ENCODE assay signal across 16 mouse cellular contexts in the genomic region with DNA sequence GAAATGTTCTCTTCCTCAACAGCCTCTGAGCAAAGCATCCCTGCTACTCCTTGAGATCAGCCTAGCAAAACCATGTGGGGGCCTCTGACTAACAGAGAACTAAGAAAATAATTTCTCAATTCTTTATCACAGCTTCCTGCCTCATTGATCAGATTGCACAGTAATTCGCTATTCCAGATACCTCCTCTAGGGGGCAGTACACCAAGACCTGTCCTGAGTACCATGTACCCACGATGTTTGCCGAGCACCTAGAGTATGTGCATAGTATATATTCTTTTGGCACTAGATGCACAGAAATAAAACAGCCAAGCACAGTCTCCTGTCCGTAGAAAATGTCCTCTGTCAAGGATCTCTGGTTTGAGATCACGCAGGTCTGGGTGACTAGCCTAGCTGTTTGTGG.
DNase-seq lines count a peak whose midpoint lies in the region; ATAC-seq and TF ChIP-seq lines count a peak whose summit lies in the region.
"Had no signal": no experiment of that assay in that cellular context is flagged by ENCODE, and none has a peak within 500 bp of the region (broad histone marks: within the 10 kb centered on the region; RNA-seq: fewer than 3 reads in every experiment).

No protein-coding gene starts in this region.

- no peak for TF ChIP-seq POLR2A in MEL (IDR thresholded peaks at IDR 0.05; ENCODE audit: control insufficient read depth in 1 of 2, insufficient read depth in 1 of 2, low read depth in 1 of 2, low read length in 2 of 2, poor library complexity in 1 of 2)

- H3K9me3 ChIP-seq in forebrain, postnatal 0 days (ENCODE audit: low read length), result no peaks in the 10 kb centered on the region
- no peaks in the 10 kb centered on the region for H3K9me3 ChIP-seq in forebrain, embryonic 14.5 days (replicated peaks; ENCODE audit: control insufficient read depth, low read length)
- H3K9me3 ChIP-seq in lung, embryonic 14.5 days (ENCODE audit: low read depth, low read length), result no peaks in the 10 kb centered on the region
- no peaks in the 10 kb centered on the region for H3K9me3 ChIP-seq in MEL (replicated peaks; ENCODE audit: insufficient read depth, low read length)
- H3K9me3 ChIP-seq: embryonic facial prominence, embryonic 10.5 days; neural tube, embryonic 15.5 days had no signal

- DNase-seq in forebrain, postnatal 0 days, result no peak
- DNase-seq in forebrain, embryonic 14.5 days (ENCODE audit: low spot score), result no peak
- no peak for DNase-seq in lung, embryonic 14.5 days
- DNase-seq in lung, postnatal 10 days, result no peak
- peak; percentile 47 for DNase-seq in MEL (ENCODE audit: low read depth, low spot score)
- DNase-seq in naive thymus-derived CD4-positive, alpha-beta T cell, adult 2 months (ENCODE audit: low read depth), result peak; percentile 41
- DNase-seq in heart, adult 8-10 months (ENCODE audit: low spot score), result no peak
- no peak for DNase-seq in Muller cell, postnatal 12 days (ENCODE audit: inconsistent ontology term)
- DNase-seq: adrenal gland, adult 8-10 months; cerebellum, adult 9-11 months; kidney, postnatal 10 days; left cerebral cortex, postnatal 4 days; thymus, adult 2 months had no signal

- TF ChIP-seq CTCF in forebrain, postnatal 0 days (IDR thresholded peaks at IDR 0.05; ENCODE audit: low read depth), result peak; percentile 42; the same call in 1 of the 2 replicates
- TF ChIP-seq CTCF in lung, embryonic 14.5 days (IDR thresholded peaks at IDR 0.05; ENCODE audit: low read depth), result peak; percentile 38; the same call in 1 of the 2 replicates
- peak; percentile 34 to 55 (median 53); a peak in 5 of 6 replicates for TF ChIP-seq CTCF in MEL (IDR thresholded peaks at IDR 0.05 in 2 of 3, conservative IDR thresholded peaks at IDR 0.05 in 1 of 3; ENCODE audit: control insufficient read depth in 1 of 3, insufficient read depth in 1 of 3, low read depth in 2 of 3, low read length in 3 of 3, poor library complexity in 1 of 3, severe bottlenecking in 1 of 3)

- H3K36me3 ChIP-seq in forebrain, postnatal 0 days (ENCODE audit: insufficient read depth), result no peaks in the 10 kb centered on the region
- no peaks in the 10 kb centered on the region for H3K36me3 ChIP-seq in forebrain, embryonic 14.5 days (ENCODE audit: control insufficient read depth, insufficient read depth, low read length)
- H3K36me3 ChIP-seq in lung, embryonic 14.5 days (ENCODE audit: insufficient read depth), result no peaks in the 10 kb centered on the region
- no peaks in the 10 kb centered on the region for H3K36me3 ChIP-seq in MEL (ENCODE audit: control insufficient read depth in 1 of 2, insufficient read depth in 2 of 2, low read length in 2 of 2)
- H3K36me3 ChIP-seq: embryonic facial prominence, embryonic 10.5 days; neural tube, embryonic 15.5 days had no signal

- H3K27me3 ChIP-seq in forebrain, postnatal 0 days (ENCODE audit: insufficient read depth, low read length), result no peaks in the 10 kb centered on the region
- H3K27me3 ChIP-seq in forebrain, embryonic 14.5 days (replicated peaks; ENCODE audit: control insufficient read depth, insufficient read depth, low read length), result no peaks in the 10 kb centered on the region
- no peaks in the 10 kb centered on the region for H3K27me3 ChIP-seq in lung, embryonic 14.5 days (ENCODE audit: insufficient read depth, low read length)
- no peaks in the 10 kb centered on the region for H3K27me3 ChIP-seq in MEL (ENCODE audit: control insufficient read depth in 1 of 2, insufficient read depth in 2 of 2, low read length in 2 of 2)
- H3K27me3 ChIP-seq: neural tube, embryonic 15.5 days had no signal

- no peak overlapping the region for H3K4me2 ChIP-seq in forebrain, postnatal 0 days (ENCODE audit: low read depth)
- no peak overlapping the region for H3K4me2 ChIP-seq in forebrain, embryonic 14.5 days (ENCODE audit: low read length)
- no peak overlapping the region for H3K4me2 ChIP-seq in lung, embryonic 14.5 days
- H3K4me2 ChIP-seq: neural tube, embryonic 15.5 days had no signal

- no peak for TF ChIP-seq EP300 in MEL (IDR thresholded peaks at IDR 0.05; ENCODE audit: low read depth in 1 of 2, low read length in 2 of 2)

- H3K9ac ChIP-seq in forebrain, postnatal 0 days, result no peak overlapping the region
- H3K9ac ChIP-seq in forebrain, embryonic 14.5 days (ENCODE audit: low read length), result no peak overlapping the region
- no peak overlapping the region for H3K9ac ChIP-seq in lung, embryonic 14.5 days
- no peak overlapping the region; the same call in 1 of the 2 replicates for H3K9ac ChIP-seq in MEL (ENCODE audit: control insufficient read depth, low read depth, low read length, poor library complexity, severe bottlenecking)
- H3K9ac ChIP-seq: neural tube, embryonic 15.5 days had no signal

- 52% methylated on average over 5 of the region's 5 CpGs for WGBS in forebrain, postnatal 0 days
- 53% methylated on average over 5 of the region's 5 CpGs for WGBS in forebrain, embryonic 14.5 days
- WGBS in lung, embryonic 14.5 days, result 56% methylated on average over 5 of the region's 5 CpGs

- no peak overlapping the region for H3K27ac ChIP-seq in forebrain, postnatal 0 days (ENCODE audit: low read depth, low read length)
- no peak overlapping the region for H3K27ac ChIP-seq in forebrain, embryonic 14.5 days (ENCODE audit: low read depth, low read length)
- H3K27ac ChIP-seq in lung, embryonic 14.5 days (ENCODE audit: low read depth), result no peak overlapping the region
- H3K27ac ChIP-seq in MEL (ENCODE audit: control insufficient read depth, low read depth, low read length), result no peak overlapping the region
- H3K27ac ChIP-seq: embryonic facial prominence, embryonic 10.5 days; neural tube, embryonic 15.5 days had no signal

- H3K4me3 ChIP-seq in forebrain, postnatal 0 days (ENCODE audit: low read depth, low read length), result no peak overlapping the region
- no peak overlapping the region for H3K4me3 ChIP-seq in forebrain, embryonic 14.5 days (ENCODE audit: low read depth, low read length)
- H3K4me3 ChIP-seq in lung, embryonic 14.5 days (ENCODE audit: low read depth, low read length), result no peak overlapping the region
- H3K4me3 ChIP-seq in MEL (ENCODE audit: control insufficient read depth in 1 of 2, insufficient read depth in 1 of 2, low read depth in 2 of 2, low read length in 2 of 2), result no peak overlapping the region
- H3K4me3 ChIP-seq: embryonic facial prominence, embryonic 10.5 days; neural tube, embryonic 15.5 days had no signal

- no peak; the same call in 1 of the 2 replicates for TF ChIP-seq RAD21 in MEL (IDR thresholded peaks at IDR 0.05; ENCODE audit: low read depth, low read length)

- no peaks in the 10 kb centered on the region for H3K4me1 ChIP-seq in forebrain, postnatal 0 days (ENCODE audit: insufficient read depth)
- no peaks in the 10 kb centered on the region for H3K4me1 ChIP-seq in forebrain, embryonic 14.5 days (ENCODE audit: control insufficient read depth, insufficient read depth, low read length)
- H3K4me1 ChIP-seq in lung, embryonic 14.5 days (ENCODE audit: insufficient read depth), result no peaks in the 10 kb centered on the region
- H3K4me1 ChIP-seq in MEL (ENCODE audit: control insufficient read depth in 1 of 2, insufficient read depth in 2 of 2, low read length in 2 of 2), result peaks cover 0 to 9% of the 10 kb centered on the region in 2 experiments; a peak in 3 of 4 replicates
- H3K4me1 ChIP-seq: neural tube, embryonic 15.5 days had no signal

- peaks cover 1% of the 10 kb centered on the region; the same call in 1 of the 2 replicates for H3K79me2 ChIP-seq in MEL (ENCODE audit: control insufficient read depth, insufficient read depth, low read length, poor library complexity)

- ATAC-seq in forebrain, postnatal 0 days, result no peak
- no peak for ATAC-seq in forebrain, embryonic 14.5 days
- ATAC-seq in lung, embryonic 14.5 days (ENCODE audit: insufficient read depth), result no peak
- ATAC-seq: hindbrain, embryonic 16.5 days had no signal

TF ChIP-seq in MEL, 35 proteins besides CTCF, POLR2A, EP300 and RAD21:
- no peak for TF ChIP-seq TAL1 (IDR thresholded peaks at IDR 0.05; ENCODE audit: low read length)
- TF ChIP-seq GATA1 (IDR thresholded peaks at IDR 0.05; ENCODE audit: low read depth, low read length), result peak; percentile 33; the same call in 1 of the 2 replicates

Comparison
In these comparisons a context has a peak if more than half of its experiments do, and no peak if none do; other contexts are left out.
1. DNase-seq: peak in MEL (single experiment) and naive thymus-derived CD4-positive, alpha-beta T cell, adult 2 months (single experiment); none in forebrain, postnatal 0 days (single experiment), forebrain, embryonic 14.5 days (single experiment), lung, embryonic 14.5 days (single experiment), lung, postnatal 10 days (single experiment), heart, adult 8-10 months (single experiment) and Muller cell, postnatal 12 days (single experiment).
2. Peak in every context shown above with its lines, with median percentiles within 50 percentile points of each other: CTCF ChIP-seq.